Mouse (Mus musculus): ENCODE data around the gene E330017A01Rik.

The E330017A01Rik gene

DNA sequence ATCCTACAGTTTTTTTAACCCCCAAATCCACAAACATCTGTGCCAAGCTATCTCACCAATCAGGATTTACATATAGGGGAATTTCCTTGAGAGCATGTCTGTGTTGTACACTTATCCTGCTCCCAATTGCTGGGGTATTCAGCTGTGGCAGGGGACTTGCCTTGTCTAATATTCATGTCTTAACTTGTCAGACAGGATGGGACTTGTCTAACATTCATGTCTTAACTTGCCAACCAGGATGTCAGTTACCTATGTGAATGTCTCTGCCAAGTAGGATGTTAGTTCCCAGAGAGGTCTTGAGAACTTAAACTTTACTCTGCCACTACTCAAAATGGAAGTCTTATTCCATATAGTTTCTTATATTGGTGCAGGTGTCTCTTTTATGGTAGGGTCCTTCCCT is 49.1 kb downstream of the E330017A01Rik start:
- no peak for DNase-seq (ENCODE audit: low spot score)

Measured in MN1 (cell line).